Mouse (Mus musculus): ENCODE measurements at regions not wholly inside any gene's neighbourhood (a gene's known extent, or its start where the extent isn't known, plus 50 kb on each side); places are given as distances from the start of the nearest gene placed in this dataset.

DNA sequence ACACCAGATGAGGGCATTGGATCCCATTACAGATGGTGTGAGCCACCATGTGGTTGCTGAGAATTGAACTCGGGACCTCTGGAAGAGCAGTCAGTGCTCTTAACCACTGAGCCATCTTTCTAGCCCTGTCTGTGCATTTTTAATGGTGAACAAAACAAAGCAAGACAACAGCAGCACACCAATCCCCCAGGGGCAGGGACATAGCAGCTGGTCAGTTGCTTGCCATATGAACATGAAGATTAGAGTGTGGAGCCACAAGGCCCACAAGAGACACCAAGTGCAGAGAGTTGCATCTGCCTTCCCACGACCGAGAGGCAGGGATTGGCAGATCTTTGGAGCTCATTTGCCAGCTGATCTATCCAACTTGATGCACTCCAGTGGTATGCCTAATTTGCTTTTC, 96.7 kb downstream of the Kcnrg start:
- Histone ChIP-seq H3K27me3 (ENCODE audit: control insufficient read depth, insufficient read depth, low read depth, low read length) (no peaks in the 10 kb centered on the region), H3K27ac (ENCODE audit: low read length) (no peak overlapping the region), H3K9ac (ENCODE audit: low read depth, low read length) (no peak overlapping the region), H3K4me3 (ENCODE audit: low read depth, low read length) (no peak overlapping the region), H3K9me3 (replicated peaks; ENCODE audit: control insufficient read depth, low read length, poor library complexity, severe bottlenecking) (no peaks in the 10 kb centered on the region), H3K36me3 (ENCODE audit: control insufficient read depth, insufficient read depth, low read length) (no peaks in the 10 kb centered on the region), H3K4me1 (ENCODE audit: control insufficient read depth, insufficient read depth, low read length) (no peaks in the 10 kb centered on the region), H3K4me2 (ENCODE audit: low read length) (no peak overlapping the region)
- ATAC-seq, result no peak
- 82% methylated on average over 3 of the region's 3 CpGs for WGBS

DNA sequence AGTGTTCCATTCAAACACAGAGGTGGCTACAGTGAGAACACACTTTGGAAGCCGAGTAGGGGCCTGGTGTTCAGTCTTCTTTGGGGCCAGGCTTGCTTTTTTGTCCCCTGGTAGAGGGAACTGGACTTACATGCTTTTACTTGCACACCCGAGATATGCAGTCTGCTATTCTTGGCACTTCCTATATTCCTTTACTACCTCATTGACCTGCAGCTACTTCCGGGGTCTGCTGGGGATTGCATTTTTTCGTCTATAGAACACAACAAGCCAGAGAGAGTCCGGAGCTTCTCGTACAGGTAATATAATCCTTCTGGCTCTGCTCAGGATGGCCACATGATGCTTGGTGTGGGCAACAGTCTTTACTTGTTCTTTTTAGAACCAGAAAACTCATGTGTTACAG, 99.7 kb downstream of the Kcnrg start:
- Histone ChIP-seq H3K4me2 (ENCODE audit: low read length) (no peak overlapping the region), H3K4me1 (ENCODE audit: control insufficient read depth, insufficient read depth, low read length) (no peaks in the 10 kb centered on the region), H3K36me3 (ENCODE audit: control insufficient read depth, insufficient read depth, low read length) (no peaks in the 10 kb centered on the region), H3K9me3 (replicated peaks; ENCODE audit: control insufficient read depth, low read length, poor library complexity, severe bottlenecking) (no peaks in the 10 kb centered on the region), H3K27me3 (ENCODE audit: control insufficient read depth, insufficient read depth, low read depth, low read length) (no peaks in the 10 kb centered on the region), H3K9ac (ENCODE audit: low read depth, low read length) (no peak overlapping the region), H3K4me3 (ENCODE audit: low read depth, low read length) (no peak overlapping the region), H3K27ac (ENCODE audit: low read length) (no peak overlapping the region)
- no peak for ATAC-seq
- WGBS, result 91% methylated on average over 6 of the region's 6 CpGs

DNA sequence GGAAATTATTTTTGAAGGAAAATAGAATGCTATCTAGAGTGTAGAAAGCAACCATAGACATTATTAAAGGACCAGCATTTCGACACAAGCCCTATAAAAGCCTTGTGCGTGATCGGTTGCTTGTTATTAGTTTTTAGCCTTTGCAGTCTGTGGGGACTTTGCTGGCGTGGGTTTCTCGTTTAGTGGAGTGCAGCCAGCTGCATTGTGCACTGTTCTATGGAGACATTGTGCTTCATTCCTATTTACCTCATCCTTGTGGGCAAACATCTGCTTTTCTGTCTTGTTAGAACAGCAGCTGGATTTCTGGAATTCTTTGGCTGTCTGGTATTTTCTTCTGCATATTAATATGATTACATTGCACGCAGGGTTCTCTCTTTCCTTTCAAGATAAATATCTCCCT, 101.1 kb downstream of the Kcnrg start:
- Histone ChIP-seq H3K4me3 (ENCODE audit: low read depth, low read length) (no peak overlapping the region), H3K4me2 (ENCODE audit: low read length) (no peak overlapping the region), H3K27me3 (ENCODE audit: control insufficient read depth, insufficient read depth, low read depth, low read length) (no peaks in the 10 kb centered on the region), H3K9me3 (replicated peaks; ENCODE audit: control insufficient read depth, low read length, poor library complexity, severe bottlenecking) (no peaks in the 10 kb centered on the region), H3K27ac (ENCODE audit: low read length) (no peak overlapping the region), H3K36me3 (ENCODE audit: control insufficient read depth, insufficient read depth, low read length) (no peaks in the 10 kb centered on the region), H3K9ac (ENCODE audit: low read depth, low read length) (no peak overlapping the region), H3K4me1 (ENCODE audit: control insufficient read depth, insufficient read depth, low read length) (no peaks in the 10 kb centered on the region)
- ATAC-seq, result no peak
- 66% methylated on average over 6 of the region's 6 CpGs for WGBS

DNA sequence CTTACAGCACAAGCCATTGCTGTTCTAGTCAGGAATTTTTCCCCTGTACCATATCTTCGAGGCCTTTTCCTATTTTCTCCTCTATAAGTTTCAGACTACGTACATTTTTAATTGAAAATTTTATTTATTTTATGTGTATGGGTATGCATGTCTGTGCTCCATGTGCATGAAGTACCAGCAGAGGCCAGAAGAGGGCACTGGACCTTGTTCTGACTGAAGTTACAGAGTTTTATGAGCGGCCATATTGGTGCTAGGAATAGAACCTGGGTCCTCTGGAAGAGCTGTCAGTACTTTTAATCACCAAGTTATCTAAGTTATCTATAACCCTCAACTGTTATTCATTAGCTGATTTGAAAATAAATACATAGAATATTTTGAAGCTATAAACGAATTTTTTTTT, 108.5 kb downstream of the Kcnrg start:
- H3K27me3 ChIP-seq (ENCODE audit: control insufficient read depth, insufficient read depth, low read depth, low read length), result no peaks in the 10 kb centered on the region
- no peak overlapping the region for H3K4me3 ChIP-seq (ENCODE audit: low read depth, low read length)
- WGBS, result 97% methylated on average over 4 of the region's 4 CpGs
- no peak for ATAC-seq
- peaks cover 6% of the 10 kb centered on the region; the same call in 1 of the 2 replicates for H3K9me3 ChIP-seq (replicated peaks; ENCODE audit: control insufficient read depth, low read length, poor library complexity, severe bottlenecking)
- no peaks in the 10 kb centered on the region for H3K4me1 ChIP-seq (ENCODE audit: control insufficient read depth, insufficient read depth, low read length)
- H3K9ac ChIP-seq (ENCODE audit: low read depth, low read length), result no peak overlapping the region
- no peak overlapping the region for H3K4me2 ChIP-seq (ENCODE audit: low read length)
- H3K36me3 ChIP-seq (ENCODE audit: control insufficient read depth, insufficient read depth, low read length), result no peaks in the 10 kb centered on the region
- no peak overlapping the region for H3K27ac ChIP-seq (ENCODE audit: low read length)

DNA sequence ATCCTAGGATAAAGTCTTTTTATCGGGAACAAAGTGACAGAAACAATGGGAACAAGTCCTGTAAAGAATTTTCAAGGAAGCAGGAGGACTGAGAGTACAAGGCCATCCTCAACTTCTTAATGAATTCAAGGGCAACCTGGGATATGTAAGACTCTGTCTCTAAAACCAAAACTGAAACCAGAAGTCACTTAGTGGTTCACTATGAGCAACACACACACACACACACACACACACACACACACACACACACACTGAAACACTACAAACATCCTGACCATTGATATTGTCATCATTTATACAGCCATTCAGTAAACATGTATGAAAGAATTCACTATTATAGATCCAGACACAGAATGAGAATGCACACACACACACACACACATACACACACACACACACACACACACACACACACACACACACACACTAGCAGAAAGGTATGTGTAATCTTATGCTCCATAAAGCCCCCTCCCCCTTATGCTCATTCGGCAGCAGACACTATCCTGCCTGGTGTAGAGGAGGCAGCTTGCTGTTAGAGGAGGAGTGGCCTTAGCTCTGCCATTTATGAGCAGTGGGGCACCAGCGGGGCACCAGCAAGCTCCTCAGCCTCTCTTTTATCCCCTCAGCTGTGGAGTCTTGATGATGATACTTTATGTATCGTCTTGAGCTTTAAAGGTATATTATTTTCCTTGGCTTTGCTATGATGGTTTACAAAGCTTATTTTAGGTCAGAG, 111.3 kb downstream of the Kcnrg start:
- Histone ChIP-seq H3K4me1 (ENCODE audit: control insufficient read depth, insufficient read depth, low read length) (no peaks in the 10 kb centered on the region), H3K9ac (ENCODE audit: low read depth, low read length) (no peak overlapping the region), H3K4me2 (ENCODE audit: low read length) (no peak overlapping the region), H3K4me3 (ENCODE audit: low read depth, low read length) (no peak overlapping the region), H3K9me3 (replicated peaks; ENCODE audit: control insufficient read depth, low read length, poor library complexity, severe bottlenecking) (peaks cover 6% of the 10 kb centered on the region; the same call in 1 of the 2 replicates), H3K36me3 (ENCODE audit: control insufficient read depth, insufficient read depth, low read length) (no peaks in the 10 kb centered on the region), H3K27me3 (ENCODE audit: control insufficient read depth, insufficient read depth, low read depth, low read length) (no peaks in the 10 kb centered on the region), H3K27ac (ENCODE audit: low read length) (no peak overlapping the region)
- ATAC-seq, result no peak
- 35% methylated on average over 4 of the region's 4 CpGs for WGBS

DNA sequence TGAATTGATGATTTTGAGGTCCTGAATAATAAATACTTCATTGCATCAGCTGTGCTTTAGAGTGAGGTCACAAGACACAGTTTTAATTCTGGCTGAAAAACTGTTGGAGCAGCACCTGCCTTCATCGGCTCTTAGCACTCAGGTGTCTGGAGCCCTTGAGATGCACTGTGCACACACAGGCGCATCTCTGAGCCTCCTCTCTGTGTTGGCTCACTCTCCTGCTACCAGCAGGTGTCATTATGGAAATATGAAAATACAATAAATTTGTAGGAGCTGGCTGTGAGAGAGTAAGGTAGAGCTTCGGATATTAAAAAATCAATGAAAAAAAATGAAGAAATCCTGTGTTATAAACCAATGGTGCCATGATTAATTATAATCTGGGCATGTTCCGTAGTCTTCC, 114.0 kb downstream of the Kcnrg start:
- no peak overlapping the region for H3K4me3 ChIP-seq (ENCODE audit: low read depth, low read length)
- ATAC-seq, result no peak
- 83% methylated on average over 4 of the region's 4 CpGs for WGBS
- no peak overlapping the region for H3K9ac ChIP-seq (ENCODE audit: low read depth, low read length)
- H3K4me2 ChIP-seq (ENCODE audit: low read length), result no peak overlapping the region
- no peaks in the 10 kb centered on the region for H3K36me3 ChIP-seq (ENCODE audit: control insufficient read depth, insufficient read depth, low read length)
- H3K9me3 ChIP-seq (replicated peaks; ENCODE audit: control insufficient read depth, low read length, poor library complexity, severe bottlenecking), result no peaks in the 10 kb centered on the region
- no peak overlapping the region for H3K27ac ChIP-seq (ENCODE audit: low read length)
- H3K27me3 ChIP-seq (ENCODE audit: control insufficient read depth, insufficient read depth, low read depth, low read length), result no peaks in the 10 kb centered on the region
- no peaks in the 10 kb centered on the region for H3K4me1 ChIP-seq (ENCODE audit: control insufficient read depth, insufficient read depth, low read length)

DNA sequence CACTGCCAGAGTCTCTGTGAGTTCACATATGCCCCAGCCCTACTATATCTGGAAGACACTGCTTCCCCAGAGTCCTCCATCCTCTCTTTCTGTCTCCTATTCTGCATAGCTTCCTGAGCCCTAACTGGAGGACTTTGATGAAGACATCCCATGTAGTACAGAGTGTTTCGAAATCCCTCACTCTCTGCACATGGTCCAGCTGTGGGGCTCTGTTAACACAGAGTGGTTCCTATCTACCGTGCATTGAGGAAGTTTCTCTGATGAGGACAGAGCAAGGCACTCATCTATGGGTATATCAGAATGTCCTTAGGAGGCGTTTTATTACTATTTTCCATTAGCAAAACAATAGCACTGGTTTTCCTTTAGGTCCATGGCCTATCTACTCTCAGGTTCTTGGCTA, 117.7 kb downstream of the Kcnrg start:
- Histone ChIP-seq H3K36me3 (ENCODE audit: control insufficient read depth, insufficient read depth, low read length) (no peaks in the 10 kb centered on the region), H3K9ac (ENCODE audit: low read depth, low read length) (no peak overlapping the region), H3K4me3 (ENCODE audit: low read depth, low read length) (no peak overlapping the region), H3K4me2 (ENCODE audit: low read length) (no peak overlapping the region), H3K27me3 (ENCODE audit: control insufficient read depth, insufficient read depth, low read depth, low read length) (no peaks in the 10 kb centered on the region), H3K27ac (ENCODE audit: low read length) (no peak overlapping the region), H3K4me1 (ENCODE audit: control insufficient read depth, insufficient read depth, low read length) (no peaks in the 10 kb centered on the region), H3K9me3 (replicated peaks; ENCODE audit: control insufficient read depth, low read length, poor library complexity, severe bottlenecking) (no peaks in the 10 kb centered on the region)
- 91% methylated on average over 3 of the region's 3 CpGs for WGBS
- ATAC-seq, result no peak

DNA sequence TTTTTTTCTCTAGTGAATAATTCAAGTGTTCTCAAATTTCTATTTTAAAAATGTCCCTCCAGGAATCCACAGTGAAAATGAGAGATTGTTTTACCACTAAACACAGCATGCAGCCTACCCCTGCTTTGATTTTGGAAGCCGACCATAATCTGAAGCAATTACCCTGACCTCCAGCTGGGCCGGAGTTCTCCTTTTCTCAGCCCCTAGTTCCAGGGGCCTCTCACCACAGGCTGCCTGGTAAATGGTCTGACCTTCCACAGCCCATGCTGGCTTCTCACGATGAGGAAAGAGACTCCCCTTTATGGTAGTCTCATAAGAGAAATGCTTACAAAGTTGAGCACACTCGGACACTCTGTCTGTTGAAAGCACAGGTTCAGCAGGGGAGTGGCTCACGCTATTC, 121.3 kb downstream of the Kcnrg start:
- 34% methylated on average over 5 of the region's 5 CpGs for WGBS
- no peak for ATAC-seq
- Histone ChIP-seq H3K4me3 (ENCODE audit: low read depth, low read length) (no peak overlapping the region), H3K27ac (ENCODE audit: low read length) (no peak overlapping the region), H3K4me1 (ENCODE audit: control insufficient read depth, insufficient read depth, low read length) (no peaks in the 10 kb centered on the region), H3K27me3 (ENCODE audit: control insufficient read depth, insufficient read depth, low read depth, low read length) (no peaks in the 10 kb centered on the region), H3K9ac (ENCODE audit: low read depth, low read length) (no peak overlapping the region), H3K36me3 (ENCODE audit: control insufficient read depth, insufficient read depth, low read length) (no peaks in the 10 kb centered on the region), H3K9me3 (replicated peaks; ENCODE audit: control insufficient read depth, low read length, poor library complexity, severe bottlenecking) (no peaks in the 10 kb centered on the region), H3K4me2 (ENCODE audit: low read length) (no peak overlapping the region)

DNA sequence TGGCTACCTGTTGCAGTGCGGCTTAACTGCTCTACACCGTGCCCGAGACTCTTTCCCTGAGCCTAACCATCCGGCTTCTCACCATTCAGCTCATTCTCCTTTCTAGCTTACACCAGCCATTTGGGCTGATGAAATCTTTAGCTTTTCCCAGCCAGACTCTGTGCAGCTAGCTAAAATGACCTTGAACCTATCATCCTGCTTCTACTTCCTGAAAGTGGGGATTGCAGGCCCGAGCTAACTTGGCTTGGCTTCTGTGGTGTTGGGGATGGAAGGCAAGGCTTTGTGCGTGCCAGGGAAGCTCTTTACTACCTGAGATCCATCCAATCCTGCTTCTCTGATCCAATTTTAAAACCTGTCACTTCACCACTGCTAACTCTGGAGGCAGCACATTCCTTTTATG, 128.3 kb downstream of the Kcnrg start:
- no peaks in the 10 kb centered on the region for H3K27me3 ChIP-seq (ENCODE audit: control insufficient read depth, insufficient read depth, low read depth, low read length)
- no peaks in the 10 kb centered on the region for H3K36me3 ChIP-seq (ENCODE audit: control insufficient read depth, insufficient read depth, low read length)
- no peak overlapping the region for H3K4me3 ChIP-seq (ENCODE audit: low read depth, low read length)
- ATAC-seq, result no peak
- WGBS, result 81% methylated on average over 6 of the region's 6 CpGs
- no peak overlapping the region for H3K9ac ChIP-seq (ENCODE audit: low read depth, low read length)
- H3K27ac ChIP-seq (ENCODE audit: low read length), result no peak overlapping the region
- H3K9me3 ChIP-seq (replicated peaks; ENCODE audit: control insufficient read depth, low read length, poor library complexity, severe bottlenecking), result no peaks in the 10 kb centered on the region; the same call in 1 of the 2 replicates
- H3K4me1 ChIP-seq (ENCODE audit: control insufficient read depth, insufficient read depth, low read length), result peaks cover 4% of the 10 kb centered on the region; the same call in 1 of the 2 replicates
- H3K4me2 ChIP-seq (ENCODE audit: low read length), result no peak overlapping the region
